9 mouse cellular contexts compared by ENCODE assay signal in the genomic region with DNA sequence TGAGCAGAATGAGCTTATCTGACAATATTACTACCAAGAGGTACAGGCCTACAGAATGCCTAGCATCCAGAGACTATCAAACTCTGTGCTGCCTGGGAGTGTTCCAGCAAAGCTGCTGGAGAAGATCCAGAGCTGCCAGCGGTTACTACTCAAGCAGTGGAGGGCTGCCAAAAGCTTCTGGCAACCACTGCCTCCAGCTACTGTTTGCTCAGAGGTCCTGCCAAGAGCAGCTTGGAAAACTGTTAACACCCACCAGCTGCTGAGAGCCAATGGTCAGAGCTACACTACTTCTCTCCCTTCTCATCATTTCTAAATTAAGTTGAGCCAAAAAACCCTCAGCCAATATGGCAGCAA.
DNase-seq lines count a peak whose midpoint lies in the region; ATAC-seq and TF ChIP-seq lines count a peak whose summit lies in the region.
"Had no signal": no experiment of that assay in that cellular context is flagged by ENCODE, and none has a peak within 500 bp of the region (broad histone marks: within the 10 kb centered on the region; RNA-seq: fewer than 3 reads in every experiment).

No protein-coding gene starts in this region.

- H3K36me3 ChIP-seq in heart, embryonic 10.5 days: no peaks in the 10 kb centered on the region
- no peaks in the 10 kb centered on the region for H3K36me3 ChIP-seq in liver, adult 2 months (ENCODE audit: control insufficient read depth, insufficient read depth, low read length)

- DNase-seq in heart, adult 11 months: peak; percentile 99
- no peak for DNase-seq in heart, embryonic 10.5 days (ENCODE audit: low spot score)
- peak; percentile 61 for DNase-seq in cerebellum, adult 9-11 months
- DNase-seq in heart, adult 8-10 months (ENCODE audit: low spot score): peak; percentile 94
- DNase-seq in kidney, postnatal 10 days: peak; percentile 95
- DNase-seq in liver, adult 2 months (ENCODE audit: extremely low read depth, low read depth, low spot score): peak; percentile 96
- DNase-seq in right cerebral cortex, adult 2 months (ENCODE audit: low spot score in 2 of 2): peak; percentile 85 to 89

- TF ChIP-seq POLR2A in liver, adult 2 months (IDR thresholded peaks at IDR 0.05; ENCODE audit: extremely low read depth, insufficient read depth, low read length): no peak

- TF ChIP-seq CTCF in liver, adult 2 months (IDR thresholded peaks at IDR 0.05; ENCODE audit: low read depth, low read length): no peak

- no peaks in the 10 kb centered on the region for H3K27me3 ChIP-seq in heart, embryonic 10.5 days (ENCODE audit: insufficient read depth, poor library complexity, severe bottlenecking)
- H3K27me3 ChIP-seq in liver, adult 2 months (ENCODE audit: control insufficient read depth, insufficient read depth, low read length): no peaks in the 10 kb centered on the region

- no peaks in the 10 kb centered on the region for H3K4me1 ChIP-seq in heart, embryonic 10.5 days
- peaks cover 28% of the 10 kb centered on the region for H3K4me1 ChIP-seq in liver, adult 2 months (ENCODE audit: control insufficient read depth, insufficient read depth, low read length)

- WGBS in heart, embryonic 10.5 days: 61% methylated on average over 1 of the region's 1 CpGs
- WGBS in liver, adult 2 months: 4% methylated on average over 1 of the region's 1 CpGs

- H3K9ac ChIP-seq in liver, adult 2 months (ENCODE audit: low read depth, low read length): no peak overlapping the region

- H3K27ac ChIP-seq in heart, embryonic 10.5 days: no peak overlapping the region
- peak overlapping the region; percentile 66; the same call in 1 of the 2 replicates for H3K27ac ChIP-seq in liver, adult 2 months (replicated peaks; ENCODE audit: insufficient read depth, low read depth, low read length)

- no peaks in the 10 kb centered on the region for H3K9me3 ChIP-seq in heart, embryonic 10.5 days

- no peak for ATAC-seq in megakaryocyte, adult 5-6 weeks (ENCODE audit: poor library complexity, severe bottlenecking)

- H3K79me2 ChIP-seq in liver, adult 2 months (ENCODE audit: control insufficient read depth, insufficient read depth, low read length): no peaks in the 10 kb centered on the region

- H3K4me3 ChIP-seq in heart, embryonic 10.5 days: no peak overlapping the region
- H3K4me3 ChIP-seq in liver, adult 2 months (ENCODE audit: insufficient read depth, low read depth, low read length): no peak overlapping the region
- H3K4me3 ChIP-seq: erythroblast, embryonic 14.5 days had no signal
